Mouse (Mus musculus): Measurements from ENCODE around the gene Cables2. TPM values are rescaled to one million over a fixed set of nuclear protein-coding genes. Genes with fewer than 3 reads are reported as not detected.

Cables2 gene
- polyA plus RNA-seq, 1 experiment: 7.9 TPM

GRCm38 (mm10) chr2:180251838-180252237, 21.5 kb downstream of the Cables2 start:
- H3K79me2 ChIP-seq (ENCODE audit: control insufficient read depth, insufficient read depth): peaks cover 16% of the 10 kb centered on the region
- no peaks in the 10 kb centered on the region for H3K36me3 ChIP-seq (ENCODE audit: control insufficient read depth, insufficient read depth)
- H3K4me3 ChIP-seq (ENCODE audit: insufficient read depth, poor library complexity, severe bottlenecking): no peak overlapping the region
- no peaks in the 10 kb centered on the region for H3K27me3 ChIP-seq (ENCODE audit: control insufficient read depth, insufficient read depth, insufficient read length)
- peaks cover 4% of the 10 kb centered on the region for H3K79me3 ChIP-seq (ENCODE audit: low read depth)
- no peak for TF ChIP-seq CTCF (IDR thresholded peaks at IDR 0.05; ENCODE audit: control insufficient read depth, insufficient read depth, insufficient read length)
- TF ChIP-seq MYOG (IDR thresholded peaks at IDR 0.05; ENCODE audit: control insufficient read depth, extremely low read depth, insufficient read length): no peak
- no peak for TF ChIP-seq USF1 (IDR thresholded peaks at IDR 0.05; ENCODE audit: low read depth)
- no peak for TF ChIP-seq CEBPB (IDR thresholded peaks at IDR 0.05; ENCODE audit: low read depth)
- TF ChIP-seq MYOD1 (IDR thresholded peaks at IDR 0.05; ENCODE audit: control insufficient read depth, insufficient read length, low read depth): no peak
- TF ChIP-seq MAX (IDR thresholded peaks at IDR 0.05): no peak
- TF ChIP-seq FOSL1 (IDR thresholded peaks at IDR 0.05; ENCODE audit: insufficient read depth, low read length, poor library complexity, severe bottlenecking): no peak
- H3ac ChIP-seq (ENCODE audit: control insufficient read depth, insufficient read length, low read depth): no peak overlapping the region

- Histone ChIP-seq H3K36me3 (ENCODE audit: control insufficient read depth, insufficient read depth) (no peaks in the 10 kb centered on the region), H3K79me3 (ENCODE audit: low read depth) (peaks cover 1% of the 10 kb centered on the region), H3K79me2 (ENCODE audit: control insufficient read depth, insufficient read depth) (peaks cover 10% of the 10 kb centered on the region), H3K27me3 (ENCODE audit: control insufficient read depth, insufficient read depth, insufficient read length) (no peaks in the 10 kb centered on the region), H3ac (ENCODE audit: control insufficient read depth, insufficient read length, low read depth) (no peak overlapping the region), H3K4me3 (ENCODE audit: insufficient read depth, poor library complexity, severe bottlenecking) (no peak overlapping the region)
- TF ChIP-seq MYOD1 (IDR thresholded peaks at IDR 0.05; ENCODE audit: control insufficient read depth, insufficient read length, low read depth) (peak; percentile 38), CEBPB (IDR thresholded peaks at IDR 0.05; ENCODE audit: low read depth) (no peak), CTCF (IDR thresholded peaks at IDR 0.05; ENCODE audit: control insufficient read depth, insufficient read depth, insufficient read length) (peak; percentile 79)
Observed at GRCm38 (mm10) chr2:180250930-180251611, 22.2 kb downstream of the Cables2 start.

- Histone ChIP-seq H3K27me3 (ENCODE audit: control insufficient read depth, insufficient read depth, insufficient read length) (no peaks in the 10 kb centered on the region), H3K4me3 (ENCODE audit: insufficient read depth, poor library complexity, severe bottlenecking) (no peak overlapping the region), H3ac (ENCODE audit: control insufficient read depth, insufficient read length, low read depth) (no peak overlapping the region), H3K79me2 (ENCODE audit: control insufficient read depth, insufficient read depth) (no peaks in the 10 kb centered on the region), H3K36me3 (ENCODE audit: control insufficient read depth, insufficient read depth) (no peaks in the 10 kb centered on the region), H3K79me3 (ENCODE audit: low read depth) (no peaks in the 10 kb centered on the region)
- TF ChIP-seq MAX (IDR thresholded peaks at IDR 0.05): no peak
- TF ChIP-seq MYOD1 (IDR thresholded peaks at IDR 0.05; ENCODE audit: control insufficient read depth, insufficient read length, low read depth): no peak
- no peak for TF ChIP-seq USF1 (IDR thresholded peaks at IDR 0.05; ENCODE audit: low read depth)
- no peak for TF ChIP-seq FOSL1 (IDR thresholded peaks at IDR 0.05; ENCODE audit: insufficient read depth, low read length, poor library complexity, severe bottlenecking)
Observed at GRCm38 (mm10) chr2:180248947-180249660, 24.2 kb downstream of the Cables2 start.

GRCm38 (mm10) chr2:180247916-180248315, 25.4 kb downstream of the Cables2 start:
- TF ChIP-seq MYOD1 (IDR thresholded peaks at IDR 0.05; ENCODE audit: control insufficient read depth, insufficient read length, low read depth): no peak
- TF ChIP-seq CEBPB (IDR thresholded peaks at IDR 0.05; ENCODE audit: low read depth): no peak
- TF ChIP-seq MAX (IDR thresholded peaks at IDR 0.05): no peak
- TF ChIP-seq MYOG (IDR thresholded peaks at IDR 0.05; ENCODE audit: control insufficient read depth, extremely low read depth, insufficient read length): no peak
- TF ChIP-seq USF1 (IDR thresholded peaks at IDR 0.05; ENCODE audit: low read depth): no peak
- TF ChIP-seq CTCF (IDR thresholded peaks at IDR 0.05; ENCODE audit: control insufficient read depth, insufficient read depth, insufficient read length): no peak
- no peak for TF ChIP-seq FOSL1 (IDR thresholded peaks at IDR 0.05; ENCODE audit: insufficient read depth, low read length, poor library complexity, severe bottlenecking)
- no peaks in the 10 kb centered on the region for H3K27me3 ChIP-seq (ENCODE audit: control insufficient read depth, insufficient read depth, insufficient read length)

GRCm38 (mm10) chr2:180243108-180243507, 30.2 kb downstream of the Cables2 start:
- H3ac ChIP-seq (ENCODE audit: control insufficient read depth, insufficient read length, low read depth): no peak overlapping the region
- no peaks in the 10 kb centered on the region for H3K36me3 ChIP-seq (ENCODE audit: control insufficient read depth, insufficient read depth)
- TF ChIP-seq MYOG (IDR thresholded peaks at IDR 0.05; ENCODE audit: control insufficient read depth, extremely low read depth, insufficient read length) (no peak), FOSL1 (IDR thresholded peaks at IDR 0.05; ENCODE audit: insufficient read depth, low read length, poor library complexity, severe bottlenecking) (no peak), MYOD1 (IDR thresholded peaks at IDR 0.05; ENCODE audit: control insufficient read depth, insufficient read length, low read depth) (no peak), MAX (IDR thresholded peaks at IDR 0.05) (no peak), CEBPB (IDR thresholded peaks at IDR 0.05; ENCODE audit: low read depth) (no peak), CTCF (IDR thresholded peaks at IDR 0.05; ENCODE audit: control insufficient read depth, insufficient read depth, insufficient read length) (no peak), USF1 (IDR thresholded peaks at IDR 0.05; ENCODE audit: low read depth) (no peak)
- no peaks in the 10 kb centered on the region for H3K27me3 ChIP-seq (ENCODE audit: control insufficient read depth, insufficient read depth, insufficient read length)
- no peaks in the 10 kb centered on the region for H3K79me2 ChIP-seq (ENCODE audit: control insufficient read depth, insufficient read depth)
- no peak overlapping the region for H3K4me3 ChIP-seq (ENCODE audit: insufficient read depth, poor library complexity, severe bottlenecking)
- no peaks in the 10 kb centered on the region for H3K79me3 ChIP-seq (ENCODE audit: low read depth)

More at GRCm38 (mm10) chr2:180247916-180248315, 25.4 kb downstream of the Cables2 start:
- H3K79me2 ChIP-seq (ENCODE audit: control insufficient read depth, insufficient read depth): no peaks in the 10 kb centered on the region
- H3ac ChIP-seq (ENCODE audit: control insufficient read depth, insufficient read length, low read depth): no peak overlapping the region
- H3K79me3 ChIP-seq (ENCODE audit: low read depth): no peaks in the 10 kb centered on the region
- H3K4me3 ChIP-seq (ENCODE audit: insufficient read depth, poor library complexity, severe bottlenecking): no peak overlapping the region
- no peaks in the 10 kb centered on the region for H3K36me3 ChIP-seq (ENCODE audit: control insufficient read depth, insufficient read depth)
